Mouse (Mus musculus) C2C12 (cell line): ENCODE results near the gene Kncn.

ENCODE experiments used
- CEBPB ChIP-seq: IDR thresholded peaks from one replicate; pipeline ENCODE4 v1.6.1; 2011; ENCODE audit warnings: low read depth, mild to moderate bottlenecking, control low read depth, moderate library complexity
- CTCF ChIP-seq: IDR thresholded peaks from one replicate; pipeline ENCODE4 v1.5.1; 2011; ENCODE audit not compliant: control insufficient read depth, insufficient read depth, insufficient read length
- MAX ChIP-seq: IDR thresholded peaks from one replicate; pipeline ENCODE4 v1.6.1; 2011; ENCODE audit warnings: mild to moderate bottlenecking, control low read depth
- MYOD1 ChIP-seq: IDR thresholded peaks from one replicate; pipeline ENCODE4 v1.6.1; 2011; ENCODE audit warnings: low read depth; ENCODE audit not compliant: control insufficient read depth, insufficient read length
- MYOG ChIP-seq: IDR thresholded peaks from one replicate; pipeline ENCODE4 v1.6.1; 2011; ENCODE audit not compliant: control insufficient read depth, insufficient read length; ENCODE audit errors: extremely low read depth
- USF1 ChIP-seq: IDR thresholded peaks from one replicate; pipeline ENCODE4 v1.6.1; 2011; ENCODE audit warnings: low read depth, mild to moderate bottlenecking, control low read depth, moderate library complexity

DNA sequence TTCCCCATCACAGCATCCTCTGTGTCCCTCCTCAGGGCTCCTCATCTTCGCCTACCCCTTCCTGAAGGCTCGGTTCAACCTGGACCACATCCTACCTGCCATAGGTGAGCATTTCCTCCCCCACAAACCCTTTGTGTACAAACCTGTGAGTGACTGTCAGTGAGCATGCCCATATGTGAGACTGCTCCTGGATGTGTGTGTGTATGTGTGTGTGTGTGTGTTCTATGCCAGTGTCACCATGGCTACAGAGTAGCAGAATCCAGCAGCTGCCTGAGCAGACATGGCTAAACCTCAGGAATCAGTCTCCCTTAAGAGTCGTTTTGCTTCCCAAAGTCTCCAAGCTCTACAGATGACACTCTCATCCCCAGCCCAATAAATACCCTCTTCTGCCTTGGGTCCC is 1.6 kb downstream of the Kncn start:
- TF ChIP-seq CTCF (no peak), MYOD1 (no peak), MAX (no peak), USF1 (no peak), MYOG (no peak), CEBPB (no peak)
